Mouse (Mus musculus) kidney, postnatal 0 days (tissue): ENCODE results near the gene Tfdp1. TPM values are rescaled to one million over a fixed set of nuclear protein-coding genes. Genes with fewer than 3 reads are reported as not detected.

Experiments
- ATAC-seq: fragments of 200-750 bp; cut with Nextera tagmentation; replicated peaks from 2 replicates; pipeline ENCODE4 v1.8.0; 2017; ENCODE audit warnings: low read depth, moderate number of reproducible peaks, moderate TSS enrichment, moderate library complexity; ENCODE audit not compliant: low FRiP score
- DNase-seq: peaks from one replicate; pipeline ENCODE4 v3.0.0-alpha.2; 2016; ENCODE audit warnings: low spot score
- H3K27ac ChIP-seq: fragments of 300-500 bp; sonication (generic); 2 replicates; pipeline ENCODE4 v1.5.1; 2014; ENCODE audit warnings: mild to moderate bottlenecking
- H3K27me3 ChIP-seq: fragments of 300-500 bp; sonication (generic); 2 replicates; pipeline ENCODE4 v1.6.1; 2014; ENCODE audit warnings: low read length, mixed read lengths; ENCODE audit not compliant: insufficient read depth
- H3K36me3 ChIP-seq: fragments of 300-500 bp; sonication (generic); 2 replicates; pipeline ENCODE4 v1.6.1; 2014; ENCODE audit warnings: low read length, mixed read lengths; ENCODE audit not compliant: insufficient read depth
- H3K4me1 ChIP-seq: fragments of 300-500 bp; sonication (generic); replicated peaks from 2 replicates; pipeline ENCODE4 v1.6.1; 2014; ENCODE audit warnings: antibody characterized with exemption, low read length, mixed read lengths; ENCODE audit not compliant: insufficient read depth
- H3K4me2 ChIP-seq: fragments of 300-500 bp; sonication (generic); 2 replicates; pipeline ENCODE4 v1.6.1; 2014; ENCODE audit warnings: mild to moderate bottlenecking, low read length, moderate library complexity, mixed read lengths
- H3K4me3 ChIP-seq: fragments of 300-500 bp; sonication (generic); replicated peaks from 2 replicates; pipeline ENCODE4 v1.5.1; 2014; ENCODE audit warnings: low read depth, low read length
- H3K9ac ChIP-seq: fragments of 300-500 bp; sonication (generic); 2 replicates; pipeline ENCODE4 v1.6.1; 2014; ENCODE audit warnings: low read depth, low read length
- H3K9me3 ChIP-seq: fragments of 300-500 bp; sonication (generic); replicated peaks from 2 replicates; pipeline ENCODE4 v1.6.1; 2016; ENCODE audit warnings: low read length, inconsistent platforms, mixed read lengths
- CTCF ChIP-seq: IDR thresholded peaks from 2 replicates; pipeline ENCODE4 v1.5.1; 2016; ENCODE audit warnings: antibody characterized with exemption, low read depth, mild to moderate bottlenecking, moderate library complexity
- WGBS: fragments of 180-500 bp; shearing (Covaris S2); extraction: QIAGEN DNeasy Blood & Tissue Kit; methylation state at CpG from one replicate; pipeline ENCODE4 v1.1.7; 2014; 5-methylcytosine and 5-hydroxymethylcytosine counted together
- polyA plus RNA-seq: library from polyadenylated mRNA; unstranded; fragments of >200 nt; fragmentation: Nextera tagmentation; extraction: Ambion mirVana; gene quantifications from 2 replicates; pipeline ENCODE4 v1.2.1, GENCODE M21; 2015

Tfdp1 gene
- polyA plus RNA-seq, 1 experiment from 2014 or later = 107 TPM

- H3K4me2 ChIP-seq = no peak overlapping the region
- DNase-seq = no peak
- H3K9me3 ChIP-seq = no peaks in the 10 kb centered on the region
- TF ChIP-seq CTCF = no peak
- H3K4me1 ChIP-seq = no peaks in the 10 kb centered on the region
- peaks cover 62% of the 10 kb centered on the region for H3K36me3 ChIP-seq
- H3K27me3 ChIP-seq = no peaks in the 10 kb centered on the region
- no peak overlapping the region for H3K4me3 ChIP-seq
- no peak overlapping the region for H3K9ac ChIP-seq
- no peak for ATAC-seq
- 71% methylated on average over 7 of the region's 7 CpGs for WGBS
- no peak overlapping the region for H3K27ac ChIP-seq
Measured at GRCm38 (mm10) chr8:13350052-13350451, 11.5 kb downstream of the Tfdp1 start.

GRCm38 (mm10) chr8:13351593-13351992 lies 13.0 kb downstream of the Tfdp1 start:
- TF ChIP-seq CTCF = no peak

DNA sequence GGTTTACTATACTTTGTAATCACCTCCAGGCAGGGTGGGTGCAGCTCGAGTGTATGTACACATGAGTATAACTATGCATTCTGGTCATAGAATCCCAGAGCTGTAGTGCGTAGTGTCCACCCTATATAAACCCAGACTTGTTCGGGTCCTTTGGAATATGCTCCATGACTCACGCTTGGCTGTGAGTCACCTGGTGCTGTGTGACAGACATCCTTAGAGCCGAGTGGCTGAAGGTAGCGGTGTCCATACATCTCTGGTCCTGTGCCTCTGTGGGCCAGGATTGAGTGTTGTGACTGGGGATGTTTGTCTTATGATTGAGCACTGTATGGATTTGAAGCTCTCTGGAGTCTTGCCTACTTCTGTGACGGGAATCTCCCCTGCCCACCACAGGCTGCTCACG lies 14.1 kb downstream of the Tfdp1 start:
- Histone ChIP-seq H3K9ac (no peak overlapping the region), H3K4me3 (no peak overlapping the region), H3K9me3 (no peaks in the 10 kb centered on the region), H3K27ac (no peak overlapping the region), H3K4me2 (no peak overlapping the region), H3K27me3 (no peaks in the 10 kb centered on the region), H3K36me3 (peaks cover 56% of the 10 kb centered on the region), H3K4me1 (no peaks in the 10 kb centered on the region)
- DNase-seq = no peak
- no peak for TF ChIP-seq CTCF
- ATAC-seq = no peak
- 89% methylated on average over 8 of the region's 8 CpGs for WGBS

More at GRCm38 (mm10) chr8:13351593-13351992, 13.0 kb downstream of the Tfdp1 start:
- H3K9me3 ChIP-seq = no peaks in the 10 kb centered on the region
- H3K36me3 ChIP-seq = peaks cover 53% of the 10 kb centered on the region
- 80% methylated on average over 5 of the region's 5 CpGs for WGBS
- no peak overlapping the region for H3K9ac ChIP-seq
- no peak overlapping the region for H3K4me2 ChIP-seq
- no peaks in the 10 kb centered on the region for H3K4me1 ChIP-seq
- H3K27me3 ChIP-seq = no peaks in the 10 kb centered on the region
- no peak for ATAC-seq
- DNase-seq = no peak
- no peak overlapping the region for H3K27ac ChIP-seq
- no peak overlapping the region for H3K4me3 ChIP-seq

DNA sequence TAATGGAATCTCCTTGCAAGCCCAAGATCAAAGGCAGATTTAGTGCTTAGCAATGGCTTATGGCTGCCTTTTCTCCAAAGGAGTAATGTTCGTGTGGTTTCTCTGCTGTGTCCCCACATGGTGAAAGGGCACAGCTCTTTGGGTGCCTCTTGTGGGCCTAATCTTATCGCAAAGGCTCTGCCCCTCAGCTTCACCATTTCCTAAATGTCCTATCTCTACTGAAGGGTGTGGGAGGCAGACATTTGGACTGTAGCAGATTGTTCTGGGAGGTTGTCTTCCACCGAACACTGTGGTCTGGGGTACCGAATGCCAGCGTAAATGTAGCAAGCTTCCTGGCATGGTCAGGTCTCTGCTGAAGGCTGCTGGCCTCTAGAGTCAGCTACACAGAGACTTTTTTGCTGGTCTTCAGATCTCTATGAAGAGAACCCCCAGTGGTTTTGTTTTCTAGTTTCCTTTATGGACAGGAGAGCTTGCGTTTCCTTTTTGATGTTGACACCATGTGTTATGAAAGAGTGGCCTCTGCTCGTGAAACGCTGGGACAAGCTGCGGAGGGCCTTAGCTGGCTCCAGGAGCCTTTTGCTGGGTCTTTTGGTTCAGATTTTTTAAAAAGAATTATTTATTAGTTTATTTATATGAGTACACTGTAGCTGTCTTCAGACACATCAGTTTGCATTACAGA lies 14.7 kb downstream of the Tfdp1 start:
- WGBS = 69% methylated on average over 9 of the region's 9 CpGs
- no peak for TF ChIP-seq CTCF

GRCm38 (mm10) chr8:13353883-13354282 lies 15.3 kb downstream of the Tfdp1 start:
- H3K27me3 ChIP-seq = no peaks in the 10 kb centered on the region
- no peak overlapping the region for H3K27ac ChIP-seq
- DNase-seq (no peak), ATAC-seq (no peak)
- H3K4me1 ChIP-seq = no peaks in the 10 kb centered on the region
- TF ChIP-seq CTCF = no peak
- 86% methylated on average over 4 of the region's 4 CpGs for WGBS
- H3K36me3 ChIP-seq = peaks cover 57% of the 10 kb centered on the region
- H3K9me3 ChIP-seq = no peaks in the 10 kb centered on the region
- no peak overlapping the region for H3K4me2 ChIP-seq
- no peak overlapping the region for H3K4me3 ChIP-seq
- no peak overlapping the region for H3K9ac ChIP-seq

More for the DNA sequence above, 14.7 kb downstream of the Tfdp1 start:
- no peaks in the 10 kb centered on the region for H3K9me3 ChIP-seq
- H3K36me3 ChIP-seq = peaks cover 57% of the 10 kb centered on the region
- H3K4me3 ChIP-seq = no peak overlapping the region
- ATAC-seq = no peak
- DNase-seq = no peak
- H3K27me3 ChIP-seq = no peaks in the 10 kb centered on the region
- H3K9ac ChIP-seq = no peak overlapping the region
- H3K27ac ChIP-seq = no peak overlapping the region
- H3K4me2 ChIP-seq = no peak overlapping the region
- no peaks in the 10 kb centered on the region for H3K4me1 ChIP-seq

DNA sequence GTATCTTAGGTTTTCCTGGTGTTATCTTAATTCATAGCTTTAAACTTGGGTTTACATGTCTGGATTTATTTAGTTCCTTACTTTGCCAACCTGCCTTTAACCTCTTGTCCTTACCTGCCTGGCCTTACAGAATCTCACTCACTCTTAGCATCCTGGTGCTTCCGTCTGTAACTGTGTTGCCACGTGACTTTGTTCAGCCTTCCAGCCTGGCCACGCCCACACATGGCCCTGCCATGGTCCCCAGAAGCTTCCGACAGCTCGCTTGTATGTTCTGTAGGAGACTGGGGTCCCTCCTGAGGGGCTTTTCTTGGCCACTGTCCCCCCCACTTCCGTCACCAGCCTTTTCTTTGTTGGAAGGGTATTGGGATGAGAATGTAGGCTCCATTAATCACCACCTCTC lies 17.7 kb downstream of the Tfdp1 start:
- TF ChIP-seq CTCF = no peak
- WGBS = 74% methylated on average over 6 of the region's 6 CpGs
- H3K4me3 ChIP-seq = no peak overlapping the region
- no peak for ATAC-seq
- H3K27ac ChIP-seq = no peak overlapping the region
- no peaks in the 10 kb centered on the region for H3K9me3 ChIP-seq
- H3K9ac ChIP-seq = no peak overlapping the region
- DNase-seq = no peak
- H3K4me1 ChIP-seq = no peaks in the 10 kb centered on the region
- H3K27me3 ChIP-seq = no peaks in the 10 kb centered on the region
- H3K4me2 ChIP-seq = no peak overlapping the region
- peaks cover 66% of the 10 kb centered on the region for H3K36me3 ChIP-seq

- Histone ChIP-seq H3K27me3 (no peaks in the 10 kb centered on the region), H3K4me3 (no peak overlapping the region), H3K36me3 (peaks cover 67% of the 10 kb centered on the region), H3K9me3 (no peaks in the 10 kb centered on the region), H3K9ac (no peak overlapping the region), H3K27ac (no peak overlapping the region), H3K4me2 (no peak overlapping the region), H3K4me1 (no peaks in the 10 kb centered on the region)
- DNase-seq (no peak), ATAC-seq (no peak)
- no peak for TF ChIP-seq CTCF
- WGBS = 64% methylated on average over 10 of the region's 10 CpGs
Measured at GRCm38 (mm10) chr8:13356681-13357080, 18.1 kb downstream of the Tfdp1 start.
